Mouse (Mus musculus): Measurements from ENCODE around the gene Cpa5. TPM values are rescaled to one million over a fixed set of nuclear protein-coding genes. Genes with fewer than 3 reads are reported as not detected.

Cpa5 gene
- polyA plus RNA-seq, 1 experiment = not detected

DNA sequence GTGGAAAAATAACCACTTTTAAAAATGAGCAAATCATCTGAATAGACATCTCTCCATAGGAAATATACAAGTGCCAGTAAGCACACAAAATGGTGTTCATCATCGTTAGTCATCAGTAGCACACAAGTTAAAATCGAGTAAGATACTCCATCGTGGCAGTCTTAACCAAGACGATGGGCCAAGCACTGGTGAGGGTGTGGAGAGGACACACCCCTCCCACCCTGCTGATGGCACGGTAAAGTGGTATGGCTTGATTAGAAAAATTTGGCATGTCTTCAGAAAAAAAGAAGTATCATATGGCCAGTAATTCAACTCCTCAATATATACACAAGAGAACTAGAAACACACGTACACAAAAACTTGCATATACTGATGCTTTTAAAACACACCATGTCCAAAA, 65.7 kb downstream of the Cpa5 start:
- DNase-seq (ENCODE audit: extremely low spot score in 1 of 2, low spot score in 1 of 2) = no peak

DNA sequence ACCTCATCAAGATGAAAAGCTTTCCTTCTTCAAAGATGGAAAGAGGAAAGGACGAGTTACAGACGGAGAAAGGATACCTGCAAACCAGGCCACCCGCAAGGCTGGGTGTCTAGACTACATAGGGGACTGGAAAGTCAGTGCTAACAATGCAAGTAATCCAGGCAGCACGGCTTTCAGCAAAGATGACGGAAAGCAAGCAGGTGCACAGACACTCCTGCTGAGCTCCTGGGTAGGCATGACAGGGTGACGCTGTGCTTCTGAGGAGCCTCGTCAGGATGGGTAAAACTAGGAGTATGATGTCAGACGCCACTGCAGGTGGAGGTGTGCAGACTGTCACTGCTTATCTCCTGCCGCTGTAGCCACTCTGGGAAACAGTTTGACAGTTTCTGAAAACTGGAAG, 66.8 kb downstream of the Cpa5 start:
- no peak for DNase-seq (ENCODE audit: extremely low spot score in 1 of 2, low spot score in 1 of 2)

DNA sequence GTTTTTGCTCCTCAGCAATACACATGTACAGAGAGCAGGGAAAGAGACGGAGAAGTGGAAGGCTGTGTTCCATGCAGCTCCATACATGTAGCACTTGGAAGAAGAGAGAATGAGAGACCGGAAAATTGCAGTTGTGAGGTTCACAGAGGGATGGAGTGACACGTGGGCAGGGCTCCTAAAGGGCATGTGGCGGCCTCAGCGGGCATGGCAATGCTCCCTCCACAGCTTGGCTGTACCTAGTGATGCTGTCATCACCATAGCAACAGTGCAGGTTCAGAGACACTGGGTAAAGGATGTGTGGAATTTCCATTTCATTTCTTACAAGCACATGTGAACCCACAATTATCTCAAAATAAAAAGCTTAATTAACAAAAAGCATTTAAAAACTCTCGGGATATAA, 67.7 kb downstream of the Cpa5 start:
- no peak for DNase-seq (ENCODE audit: extremely low spot score in 1 of 2, low spot score in 1 of 2)

DNA sequence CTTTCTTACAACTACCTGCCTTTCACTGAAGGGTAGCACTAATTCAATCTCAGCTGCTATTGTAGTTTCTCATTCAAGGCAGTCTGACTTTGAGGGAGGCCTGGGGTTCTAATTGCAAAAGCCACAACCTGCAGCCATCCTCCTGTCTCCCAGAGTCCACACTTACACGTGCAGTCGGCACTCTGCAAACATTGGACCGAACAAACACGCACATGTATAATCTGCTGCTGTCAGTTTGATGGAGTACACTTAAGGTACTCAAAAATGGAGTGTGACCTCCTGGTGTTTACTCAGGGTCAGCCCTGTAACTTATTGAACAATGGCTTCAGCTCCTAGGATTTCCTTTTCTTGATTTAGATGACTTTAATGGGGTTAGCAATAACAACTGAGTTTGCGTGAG, 68.8 kb downstream of the Cpa5 start:
- DNase-seq (ENCODE audit: extremely low spot score in 1 of 2, low spot score in 1 of 2) = no peak

DNA sequence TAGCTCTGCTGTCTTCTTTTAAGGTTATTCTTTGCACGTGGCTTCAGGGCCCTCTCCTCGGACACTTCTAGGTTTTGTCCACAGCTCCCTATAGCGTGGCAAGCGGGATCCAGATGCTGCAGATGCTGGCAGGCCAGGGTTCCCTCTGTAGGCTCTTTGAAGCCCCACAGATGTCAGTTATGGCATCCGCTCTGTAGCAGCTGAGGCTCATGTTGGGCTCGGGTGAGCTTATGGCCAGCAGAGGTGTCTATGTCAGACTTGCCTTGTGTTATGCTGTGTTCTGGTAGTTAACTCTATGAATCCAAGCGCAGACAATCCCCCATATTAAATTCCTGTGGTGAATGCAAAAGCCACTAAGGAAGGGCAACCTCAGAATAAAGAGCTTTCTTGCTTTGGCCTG, 69.6 kb downstream of the Cpa5 start:
- no peak for DNase-seq (ENCODE audit: extremely low spot score in 1 of 2, low spot score in 1 of 2)

Other genes starting within 250 kb of the Cpa5 start
- gene Zc3hc1, start 220.0 kb upstream of the Cpa5 start, polyA plus RNA-seq (2012; rRNA removed) = 24.4 and 25.4 TPM in 2 replicates
- 55.5 and 62.7 TPM in 2 replicates for gene Klhdc10, start 209.1 kb upstream of the Cpa5 start, polyA plus RNA-seq (2012; rRNA removed)
- 25.1 and 28.2 TPM in 2 replicates for gene Tmem209, start 101.2 kb upstream of the Cpa5 start, polyA plus RNA-seq (2012; rRNA removed)
- 0.08 TPM in 1 of 2 replicates, not detected in the other for gene Ssmem1, start 101.2 kb upstream of the Cpa5 start, polyA plus RNA-seq (2012; rRNA removed)
- 2.7 and 4.3 TPM in 2 replicates for gene Cpa2, start 69.4 kb upstream of the Cpa5 start, polyA plus RNA-seq (2012; rRNA removed)
- gene Cpa4, start 42.6 kb upstream of the Cpa5 start, polyA plus RNA-seq (2012; rRNA removed) = 0.19 and 0.24 TPM in 2 replicates
- gene Cpa1, start 28.2 kb downstream of the Cpa5 start, polyA plus RNA-seq (2012; rRNA removed) = 0.13 TPM in 1 of 2 replicates, not detected in the other
- 6.1 and 7.6 TPM in 2 replicates for gene Cep41, start 82.7 kb downstream of the Cpa5 start, polyA plus RNA-seq (2012; rRNA removed)
- gene Mest, start 112.5 kb downstream of the Cpa5 start, polyA plus RNA-seq (2012; rRNA removed) = 53.9 and 57.8 TPM in 2 replicates